Mouse (Mus musculus): ENCODE measurements around the gene Ptprg. TPM values are rescaled to one million over a fixed set of nuclear protein-coding genes. Genes with fewer than 3 reads are reported as not detected.
A peak's percentile ranks its signal among the peaks of the same experiment; 100 is the strongest.

The Ptprg gene
- polyA plus RNA-seq, 1 experiment from 2014 or later = 48.1 TPM

- 39% methylated on average over 4 of the region's 4 CpGs for WGBS
- Histone ChIP-seq H3K4me3 (no peak overlapping the region), H3K4me1 (replicated peaks) (peaks cover 30% of the 10 kb centered on the region), H3K9me3 (no peaks in the 10 kb centered on the region), H3K9ac (no peak overlapping the region), H3K27me3 (no peaks in the 10 kb centered on the region), H3K4me2 (no peak overlapping the region), H3K36me3 (no peaks in the 10 kb centered on the region), H3K27ac (replicated peaks) (peak overlapping the region; percentile 6; the same call in 1 of the 2 replicates)
- peak; percentile 70; the same call in 1 of the 2 replicates for ATAC-seq (ENCODE audit: low FRiP score, low read depth)
These were observed 526.6 kb downstream of the Ptprg start for GRCm38 (mm10) chr14:12079833-12080401.

DNA sequence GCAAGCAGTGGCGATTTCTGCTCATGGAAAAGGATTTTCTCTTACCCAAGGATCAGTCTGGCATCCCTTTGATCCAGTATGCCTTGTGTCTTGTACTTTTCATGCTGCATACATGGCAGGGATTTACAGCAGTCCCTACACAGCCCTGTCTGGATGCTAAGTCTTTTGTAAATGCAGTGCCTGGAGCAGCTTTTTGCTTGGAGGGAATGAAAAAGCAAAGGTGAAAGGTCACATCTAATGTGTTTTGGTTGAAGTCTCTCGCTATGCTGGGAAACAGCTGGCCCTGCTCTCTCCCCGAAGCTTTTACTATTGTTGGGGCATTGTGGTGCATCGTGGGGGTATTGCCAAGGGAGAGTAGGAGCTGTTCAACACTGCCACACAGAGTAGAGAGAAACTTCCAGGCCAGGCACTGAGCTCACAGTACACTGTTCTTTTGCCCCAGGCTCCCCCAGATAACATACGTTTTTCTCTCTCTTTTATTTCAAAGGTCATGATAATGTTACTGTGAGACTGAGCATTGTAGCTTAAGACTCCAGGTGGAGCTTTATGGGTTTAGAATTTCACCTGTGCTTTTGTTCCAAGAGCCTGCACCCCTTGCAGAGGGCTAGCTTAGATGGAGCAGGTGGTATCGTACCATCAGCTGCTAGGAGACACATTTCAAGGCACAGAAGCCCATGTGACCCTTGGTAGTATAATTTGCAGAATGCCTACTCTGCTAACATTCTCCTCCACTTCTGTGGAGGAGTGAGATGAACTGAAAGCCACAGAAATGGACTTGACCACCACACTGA lies 529.0 kb downstream of the Ptprg start:
- Histone ChIP-seq H3K4me1 (replicated peaks) (peaks cover 39% of the 10 kb centered on the region), H3K27ac (replicated peaks) (no peak overlapping the region; the same call in 1 of the 2 replicates), H3K27me3 (no peaks in the 10 kb centered on the region), H3K4me3 (no peak overlapping the region), H3K9me3 (no peaks in the 10 kb centered on the region), H3K9ac (no peak overlapping the region), H3K4me2 (no peak overlapping the region), H3K36me3 (no peaks in the 10 kb centered on the region)
- WGBS = 27% methylated on average over 6 of the region's 6 CpGs
- no peak for ATAC-seq (ENCODE audit: low FRiP score, low read depth)

DNA sequence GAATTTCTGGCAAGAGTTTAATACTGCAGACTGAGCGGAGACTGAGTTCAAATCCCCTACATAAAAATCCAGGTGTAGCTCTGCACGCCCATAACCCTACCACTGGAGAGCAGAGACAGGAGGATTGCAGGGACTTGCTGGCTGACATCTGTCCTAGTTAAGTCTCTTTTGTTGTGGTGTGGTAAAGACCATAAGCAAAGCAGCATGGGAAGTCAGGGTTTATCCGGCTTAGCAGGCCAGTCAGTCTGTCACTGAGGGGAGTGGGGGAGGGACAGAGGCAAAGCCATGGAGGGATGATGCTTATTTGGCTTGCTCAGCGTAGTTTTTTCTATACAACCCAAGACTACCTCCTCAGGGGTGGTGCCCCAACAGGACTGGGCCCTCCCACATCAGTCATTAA lies 530.7 kb downstream of the Ptprg start:
- H3K36me3 ChIP-seq = no peaks in the 10 kb centered on the region
- H3K27me3 ChIP-seq = no peaks in the 10 kb centered on the region
- no peak overlapping the region for H3K4me3 ChIP-seq
- no peaks in the 10 kb centered on the region for H3K9me3 ChIP-seq
- ATAC-seq (ENCODE audit: low FRiP score, low read depth) = no peak
- no peak overlapping the region for H3K27ac ChIP-seq (replicated peaks)
- WGBS = 76% methylated on average over 4 of the region's 4 CpGs
- peaks cover 35% of the 10 kb centered on the region for H3K4me1 ChIP-seq (replicated peaks)
- no peak overlapping the region for H3K9ac ChIP-seq
- H3K4me2 ChIP-seq = no peak overlapping the region

DNA sequence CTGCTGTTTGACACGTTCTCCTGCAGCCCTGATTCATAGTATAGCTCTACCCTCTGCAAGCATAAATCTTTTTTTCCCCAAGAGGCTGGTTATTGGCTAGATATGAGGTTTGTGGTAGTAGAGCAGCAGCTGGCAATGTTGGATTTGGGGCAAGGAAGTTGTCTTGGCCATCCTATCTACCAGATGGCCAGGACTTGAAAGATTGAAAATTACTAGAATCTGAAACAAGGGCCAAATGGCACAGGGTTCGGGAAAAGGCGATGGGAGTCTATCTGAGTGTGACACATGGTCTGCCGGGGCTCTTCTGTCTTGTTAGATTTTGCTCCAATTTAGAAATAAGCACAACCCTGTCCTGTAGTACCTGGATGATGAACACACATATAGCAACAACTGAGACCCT lies 531.7 kb downstream of the Ptprg start:
- no peak overlapping the region for H3K27ac ChIP-seq (replicated peaks)
- H3K36me3 ChIP-seq = no peaks in the 10 kb centered on the region
- peaks cover 26% of the 10 kb centered on the region for H3K4me1 ChIP-seq (replicated peaks)
- 81% methylated on average over 4 of the region's 4 CpGs for WGBS
- no peak for ATAC-seq (ENCODE audit: low FRiP score, low read depth)
- H3K27me3 ChIP-seq = no peaks in the 10 kb centered on the region
- H3K9ac ChIP-seq = no peak overlapping the region
- no peak overlapping the region for H3K4me2 ChIP-seq
- H3K4me3 ChIP-seq = no peak overlapping the region
- no peaks in the 10 kb centered on the region for H3K9me3 ChIP-seq

DNA sequence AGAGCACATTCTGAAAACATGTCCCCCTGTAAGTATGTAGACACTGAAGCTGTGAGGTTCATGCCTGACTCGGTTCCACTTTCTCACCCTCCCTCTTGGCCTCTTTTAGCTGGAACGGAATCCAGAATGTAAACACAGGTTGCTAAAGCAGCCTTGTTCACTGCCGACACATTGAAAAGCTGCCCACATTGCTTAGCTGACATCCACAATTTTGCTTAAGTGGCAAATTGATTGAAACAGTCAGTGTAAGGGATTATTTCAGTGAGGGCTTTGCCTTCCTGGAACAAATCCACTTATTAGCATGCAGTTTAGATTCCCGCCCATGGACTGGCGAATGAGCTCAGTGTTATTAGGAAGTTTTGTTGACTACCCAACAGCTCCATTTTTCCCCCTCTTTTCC lies 532.8 kb downstream of the Ptprg start:
- H3K4me3 ChIP-seq = no peak overlapping the region
- H3K4me1 ChIP-seq (replicated peaks) = peaks cover 19% of the 10 kb centered on the region
- H3K27ac ChIP-seq (replicated peaks) = 0 out of 2 replicates have a peak overlapping the region, but pooled peaks have one; percentile 37
- no peaks in the 10 kb centered on the region for H3K27me3 ChIP-seq
- no peak overlapping the region for H3K4me2 ChIP-seq
- no peak for ATAC-seq (ENCODE audit: low FRiP score, low read depth)
- H3K9ac ChIP-seq = no peak overlapping the region
- no peaks in the 10 kb centered on the region for H3K9me3 ChIP-seq
- WGBS = 55% methylated on average over 5 of the region's 5 CpGs
- H3K36me3 ChIP-seq = no peaks in the 10 kb centered on the region

DNA sequence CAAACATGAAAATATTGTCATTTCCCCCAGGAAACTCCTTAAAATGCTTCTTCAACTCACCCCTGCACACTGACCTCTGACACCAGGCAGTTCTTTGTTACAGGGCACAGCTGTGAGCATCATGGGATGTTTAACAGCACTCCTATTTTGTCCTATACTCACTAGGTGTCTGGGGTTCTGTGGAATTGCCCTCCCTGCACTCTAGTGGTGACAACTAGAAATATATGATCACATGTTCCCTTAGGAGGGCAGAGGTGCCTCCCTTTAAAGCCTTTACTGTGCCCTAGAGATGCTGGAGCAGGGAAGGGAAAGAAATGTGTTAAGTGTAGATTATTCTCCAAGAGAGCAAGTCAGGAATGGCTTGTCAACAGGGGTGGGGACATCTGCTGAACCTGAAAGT lies 536.6 kb downstream of the Ptprg start:
- peaks cover 12% of the 10 kb centered on the region for H3K4me1 ChIP-seq (replicated peaks)
- no peaks in the 10 kb centered on the region for H3K27me3 ChIP-seq
- no peak overlapping the region for H3K4me3 ChIP-seq
- H3K9me3 ChIP-seq = no peaks in the 10 kb centered on the region
- H3K4me2 ChIP-seq = no peak overlapping the region
- H3K27ac ChIP-seq (replicated peaks) = no peak overlapping the region
- no peak overlapping the region for H3K9ac ChIP-seq
- ATAC-seq (ENCODE audit: low FRiP score, low read depth) = no peak
- no peaks in the 10 kb centered on the region for H3K36me3 ChIP-seq

DNA sequence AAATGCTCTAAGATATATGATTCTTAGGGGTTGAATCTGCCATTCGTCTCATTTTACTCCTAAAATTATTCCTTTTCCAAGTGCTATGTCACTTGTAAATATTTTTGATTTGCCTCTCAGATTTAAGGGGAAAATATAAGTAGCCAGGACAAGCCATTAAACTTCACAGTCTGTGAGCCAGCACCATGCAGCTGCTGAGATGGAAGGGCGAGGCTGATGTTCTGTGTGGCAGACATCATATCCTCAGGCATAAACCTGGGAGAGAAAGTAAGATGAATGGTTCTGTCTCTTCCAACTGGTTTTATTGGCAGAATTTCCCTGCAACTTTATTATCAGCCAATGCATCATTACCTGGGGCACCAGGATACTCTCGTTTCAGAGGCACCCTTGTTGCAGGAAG lies 538.4 kb downstream of the Ptprg start:
- ATAC-seq (ENCODE audit: low FRiP score, low read depth) = no peak
- Histone ChIP-seq H3K4me3 (no peak overlapping the region), H3K9me3 (no peaks in the 10 kb centered on the region), H3K27ac (replicated peaks) (no peak overlapping the region), H3K27me3 (no peaks in the 10 kb centered on the region), H3K4me2 (no peak overlapping the region), H3K4me1 (replicated peaks) (peaks cover 2% of the 10 kb centered on the region; the same call in 1 of the 2 replicates), H3K9ac (no peak overlapping the region), H3K36me3 (no peaks in the 10 kb centered on the region)
- 77% methylated on average over 3 of the region's 3 CpGs for WGBS

GRCm38 (mm10) chr14:12099390-12100333 lies 546.3 kb downstream of the Ptprg start:
- no peaks in the 10 kb centered on the region for H3K27me3 ChIP-seq
- no peak overlapping the region for H3K4me2 ChIP-seq
- no peaks in the 10 kb centered on the region for H3K9me3 ChIP-seq
- no peak overlapping the region for H3K4me3 ChIP-seq
- no peak overlapping the region for H3K9ac ChIP-seq
- no peaks in the 10 kb centered on the region for H3K4me1 ChIP-seq (replicated peaks)
- no peak for ATAC-seq (ENCODE audit: low FRiP score, low read depth)
- no peaks in the 10 kb centered on the region for H3K36me3 ChIP-seq
- no peak overlapping the region for H3K27ac ChIP-seq (replicated peaks)
- WGBS = 75% methylated on average over 12 of the region's 12 CpGs

DNA sequence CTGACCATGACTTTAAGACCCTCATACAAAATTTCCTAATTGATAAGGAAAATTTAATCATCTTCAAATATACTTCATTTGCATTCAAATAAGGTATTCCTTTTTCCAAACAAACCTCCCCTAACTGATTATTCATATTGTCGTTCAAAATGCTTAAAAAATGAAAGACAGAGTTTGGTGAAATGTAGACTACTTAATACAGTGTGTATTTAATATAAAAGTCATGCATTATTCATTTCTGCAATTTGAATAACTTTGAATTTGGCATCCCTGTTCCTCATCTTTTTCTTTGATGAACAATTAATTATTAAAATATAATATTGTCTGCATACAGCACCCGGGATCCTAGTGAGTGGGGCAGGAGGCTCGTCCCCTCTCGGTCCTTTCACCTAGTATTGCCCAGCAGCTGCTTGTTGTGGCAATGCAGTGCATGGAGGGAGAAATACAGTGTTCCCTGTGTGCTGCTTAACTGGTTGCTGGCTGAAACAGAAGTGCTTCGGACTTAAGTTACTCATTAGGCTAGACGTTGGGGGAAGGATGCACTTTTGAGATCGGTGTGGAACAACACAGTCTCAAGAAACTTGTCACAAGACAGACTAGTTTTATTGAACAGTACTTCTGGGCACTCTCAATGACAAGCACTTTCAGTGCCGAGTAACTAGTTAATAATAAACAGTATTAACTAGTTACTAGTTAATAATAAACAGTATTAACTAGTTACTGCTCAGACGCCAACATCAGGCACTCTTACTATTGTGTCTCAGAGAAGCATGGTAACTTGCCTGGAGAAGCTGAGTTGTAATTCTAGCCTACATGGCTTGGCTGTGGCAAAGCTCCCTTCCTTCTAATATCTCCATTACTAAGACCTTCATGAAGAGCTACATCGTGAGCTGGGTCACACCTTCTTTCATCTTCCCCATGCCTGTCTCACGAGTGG lies 549.3 kb downstream of the Ptprg start:
- no peak overlapping the region for H3K9ac ChIP-seq
- ATAC-seq (ENCODE audit: low FRiP score, low read depth) = no peak
- no peak overlapping the region for H3K4me3 ChIP-seq
- no peak overlapping the region for H3K4me2 ChIP-seq
- no peaks in the 10 kb centered on the region for H3K27me3 ChIP-seq
- no peaks in the 10 kb centered on the region for H3K9me3 ChIP-seq
- H3K4me1 ChIP-seq (replicated peaks) = no peaks in the 10 kb centered on the region
- WGBS = 67% methylated on average over 11 of the region's 11 CpGs
- no peak overlapping the region for H3K27ac ChIP-seq (replicated peaks)
- no peaks in the 10 kb centered on the region for H3K36me3 ChIP-seq

GRCm38 (mm10) chr14:12104297-12105155 lies 551.2 kb downstream of the Ptprg start:
- no peaks in the 10 kb centered on the region for H3K27me3 ChIP-seq
- H3K9ac ChIP-seq = no peak overlapping the region
- no peaks in the 10 kb centered on the region for H3K36me3 ChIP-seq
- no peak overlapping the region for H3K27ac ChIP-seq (replicated peaks)
- no peak overlapping the region for H3K4me2 ChIP-seq
- no peak overlapping the region for H3K4me3 ChIP-seq
- no peaks in the 10 kb centered on the region for H3K9me3 ChIP-seq
- ATAC-seq (ENCODE audit: low FRiP score, low read depth) = no peak
- 85% methylated on average over 12 of the region's 12 CpGs for WGBS
- no peaks in the 10 kb centered on the region for H3K4me1 ChIP-seq (replicated peaks)

DNA sequence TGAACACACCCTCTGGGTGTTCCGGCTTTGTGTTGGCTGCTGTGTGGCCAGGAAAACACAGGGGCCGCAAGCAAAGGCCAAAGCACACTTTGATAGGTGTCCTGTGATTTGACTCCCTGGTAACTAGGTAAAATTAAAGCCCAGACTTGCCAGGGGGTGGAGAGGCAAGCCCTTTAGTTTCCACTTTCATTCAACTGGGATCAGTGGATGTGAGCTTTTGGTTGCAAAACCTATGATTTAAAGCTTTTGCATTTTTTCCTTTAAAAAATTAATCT lies 551.8 kb downstream of the Ptprg start:
- Histone ChIP-seq H3K36me3 (no peaks in the 10 kb centered on the region), H3K9me3 (no peaks in the 10 kb centered on the region), H3K27ac (replicated peaks) (no peak overlapping the region), H3K4me1 (replicated peaks) (no peaks in the 10 kb centered on the region), H3K9ac (no peak overlapping the region), H3K4me2 (no peak overlapping the region), H3K27me3 (no peaks in the 10 kb centered on the region), H3K4me3 (no peak overlapping the region)
- WGBS = 87% methylated on average over 2 of the region's 2 CpGs
- ATAC-seq (ENCODE audit: low FRiP score, low read depth) = no peak
